21 mouse cellular contexts compared by ENCODE assay signal in the genomic region with DNA sequence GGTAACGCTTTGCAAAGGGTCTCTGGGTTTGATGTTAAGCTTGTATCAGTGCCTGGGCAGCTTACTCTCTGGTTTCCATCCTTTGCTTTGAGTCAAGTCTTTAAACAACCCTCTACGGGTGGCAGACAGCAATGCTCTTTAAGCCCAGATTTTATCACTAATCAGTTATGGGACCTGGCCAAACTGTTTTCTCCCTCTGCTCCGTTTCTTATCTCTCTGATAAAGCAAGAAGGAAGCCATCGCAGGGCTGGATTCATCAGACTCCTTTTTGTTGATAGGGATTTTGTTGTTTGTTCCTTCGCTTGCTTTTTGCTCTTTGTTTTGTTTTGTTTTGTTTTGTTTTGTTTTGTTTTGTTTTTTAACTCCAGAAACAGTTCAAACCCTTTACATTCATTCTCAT. TPM values are rescaled to one million over a fixed set of nuclear protein-coding genes. Genes with fewer than 3 reads are reported as not detected.
DNase-seq lines count a peak whose midpoint lies in the region; ATAC-seq and TF ChIP-seq lines count a peak whose summit lies in the region.
"Had no signal": no experiment of that assay in that cellular context is flagged by ENCODE, and none has a peak within 500 bp of the region (broad histone marks: within the 10 kb centered on the region; RNA-seq: fewer than 3 reads in every experiment).

No protein-coding gene starts in this region.

- H3K4me1 ChIP-seq in heart, embryonic 10.5 days: peaks cover 9% of the 10 kb centered on the region; the same call in 1 of the 2 replicates
- H3K4me1 ChIP-seq in G1E (ENCODE audit: insufficient read depth, low read depth, low read length): peaks cover 49% of the 10 kb centered on the region
- peaks cover 4 to 17% of the 10 kb centered on the region in 2 experiments for H3K4me1 ChIP-seq in MEL (ENCODE audit: control insufficient read depth in 1 of 2, insufficient read depth in 2 of 2, low read length in 2 of 2)

- TF ChIP-seq RAD21 in MEL (IDR thresholded peaks at IDR 0.05; ENCODE audit: low read depth, low read length): no peak

- DNase-seq in heart, embryonic 10.5 days (ENCODE audit: low spot score): no peak
- no peak for DNase-seq in heart, adult 8-10 months (ENCODE audit: low spot score)
- DNase-seq in G1E (ENCODE audit: low spot score): no peak
- DNase-seq in MEL (ENCODE audit: low read depth, low spot score): peak; percentile 12
- DNase-seq in lung, adult 18-20 months: no peak
- no peak for DNase-seq in ovary, postnatal 36 days (ENCODE audit: low spot score)
- DNase-seq: adrenal gland, adult 2 months; adrenal gland, adult 8-10 months; adrenal gland, postnatal 10 days; adrenal gland, postnatal 14 days; adrenal gland, postnatal 25 days; adrenal gland, postnatal 36 days; B cell, adult 2 months; cerebellum, adult 11 months; cerebellum, adult 11-12 months; cerebellum, adult 18-20 months; cerebellum, adult 2 months; cerebellum, adult 8-10 months had no signal

- no peak overlapping the region for H3K9ac ChIP-seq in MEL (ENCODE audit: control insufficient read depth, low read depth, low read length, poor library complexity, severe bottlenecking)

- peak in 1 of 2 experiments; percentile 19; a peak in 1 of 4 replicates for TF ChIP-seq EP300 in MEL (IDR thresholded peaks at IDR 0.05; ENCODE audit: low read depth in 1 of 2, low read length in 2 of 2)

- TF ChIP-seq CTCF in G1E (IDR thresholded peaks at IDR 0.05; ENCODE audit: low read depth, low read length): no peak
- no peak for TF ChIP-seq CTCF in MEL (IDR thresholded peaks at IDR 0.05 in 2 of 3, conservative IDR thresholded peaks at IDR 0.05 in 1 of 3; ENCODE audit: control insufficient read depth in 1 of 3, insufficient read depth in 1 of 3, low read depth in 2 of 3, low read length in 3 of 3, poor library complexity in 1 of 3, severe bottlenecking in 1 of 3)

- peaks cover 12% of the 10 kb centered on the region for H3K27me3 ChIP-seq in heart, embryonic 10.5 days (ENCODE audit: insufficient read depth, poor library complexity, severe bottlenecking)
- H3K27me3 ChIP-seq in G1E (ENCODE audit: insufficient read depth, low read length) (peaks cover 8% of the 10 kb centered on the region), MEL (ENCODE audit: control insufficient read depth in 1 of 2, insufficient read depth in 2 of 2, low read length in 2 of 2) (no peaks in the 10 kb centered on the region)
- H3K27me3 ChIP-seq: Patski had no signal

- no peaks in the 10 kb centered on the region for H3K9me3 ChIP-seq in heart, embryonic 10.5 days
- H3K9me3 ChIP-seq in G1E (replicated peaks) (no peaks in the 10 kb centered on the region), MEL (replicated peaks; ENCODE audit: insufficient read depth, low read length) (no peaks in the 10 kb centered on the region)

- 0 out of 2 replicates have a peak overlapping the region, but pooled peaks have one; percentile 13 for H3K27ac ChIP-seq in heart, embryonic 10.5 days
- H3K27ac ChIP-seq in MEL (ENCODE audit: control insufficient read depth, low read depth, low read length): no peak overlapping the region

- H3K36me3 ChIP-seq in heart, embryonic 10.5 days: no peaks in the 10 kb centered on the region
- H3K36me3 ChIP-seq in G1E (replicated peaks) (no peaks in the 10 kb centered on the region), MEL (ENCODE audit: control insufficient read depth in 1 of 2, insufficient read depth in 2 of 2, low read length in 2 of 2) (peaks cover 0 to 10% of the 10 kb centered on the region in 2 experiments; a peak in 2 of 4 replicates)

- 34% methylated on average over 5 of the region's 5 CpGs for WGBS in heart, embryonic 10.5 days

- H3K4me3 ChIP-seq in heart, embryonic 10.5 days: no peak overlapping the region
- peak overlapping the region; percentile 65; the same call in 1 of the 2 replicates for H3K4me3 ChIP-seq in G1E (ENCODE audit: low read depth, low read length)
- peak overlapping the region; percentile 1 to 41; a peak in 3 of 4 replicates for H3K4me3 ChIP-seq in MEL (ENCODE audit: control insufficient read depth in 1 of 2, insufficient read depth in 1 of 2, low read depth in 2 of 2, low read length in 2 of 2)

- no peaks in the 10 kb centered on the region for H3K79me2 ChIP-seq in MEL (ENCODE audit: control insufficient read depth, insufficient read depth, low read length, poor library complexity)

- TF ChIP-seq POLR2A in MEL (IDR thresholded peaks at IDR 0.05; ENCODE audit: control insufficient read depth in 1 of 2, insufficient read depth in 1 of 2, low read depth in 1 of 2, low read length in 2 of 2, poor library complexity in 1 of 2): no peak

- ATAC-seq in G1E (ENCODE audit: extremely low read depth, insufficient number of reproducible peaks, low FRiP score, poor library complexity, severe bottlenecking): no peak
- ATAC-seq: activated CD4-positive, CD25-positive, alpha-beta regulatory T cell, adult 4 months; CD4-positive, CD25-positive, alpha-beta regulatory T cell, adult 4 months; Patski had no signal

TF ChIP-seq in MEL, 35 proteins besides CTCF, POLR2A, EP300 and RAD21:
- TF ChIP-seq JUND (IDR thresholded peaks at IDR 0.05; ENCODE audit: low read depth, low read length) (no peak), TCF12 (IDR thresholded peaks at IDR 0.05; ENCODE audit: low read depth, low read length) (no peak), ZKSCAN1 (IDR thresholded peaks at IDR 0.05; ENCODE audit: low read depth, low read length) (no peak), GATA1 (IDR thresholded peaks at IDR 0.05; ENCODE audit: low read depth, low read length) (peak; percentile 73), ZMIZ1 (IDR thresholded peaks at IDR 0.05; ENCODE audit: low read depth, low read length) (no peak), NRF1 (IDR thresholded peaks at IDR 0.05; ENCODE audit: insufficient read depth, low read depth, low read length, poor library complexity, severe bottlenecking) (no peak), POLR2AphosphoS2 (IDR thresholded peaks at IDR 0.05; ENCODE audit: low read length) (no peak), E2F4 (IDR thresholded peaks at IDR 0.05; ENCODE audit: borderline replicate concordance, low read depth, low read length) (no peak), MYB (IDR thresholded peaks at IDR 0.05; ENCODE audit: low read depth, low read length) (no peak), POLR2AphosphoS5 (IDR thresholded peaks at IDR 0.05; ENCODE audit: borderline replicate concordance, low read depth, low read length) (no peak), KAT2A (conservative IDR thresholded peaks at IDR 0.05; ENCODE audit: low read depth, low read length) (no peak), ETS1 (IDR thresholded peaks at IDR 0.05; ENCODE audit: low read depth, low read length) (no peak), TBP (IDR thresholded peaks at IDR 0.05; ENCODE audit: low read depth, low read length) (no peak), RCOR1 (IDR thresholded peaks at IDR 0.05; ENCODE audit: low read depth, low read length) (peak; percentile 53; the same call in 1 of the 2 replicates), TAL1 (IDR thresholded peaks at IDR 0.05; ENCODE audit: low read length) (no peak), SMC3 (IDR thresholded peaks at IDR 0.05; ENCODE audit: low read depth, low read length) (no peak), MYC (IDR thresholded peaks at IDR 0.05; ENCODE audit: low read depth, low read length) (no peak)

RNA-seq across cellular contexts. Expression of gene Acer3, which starts 19.3 kb away (rescaled TPM):
- polyA plus RNA-seq in heart, embryonic 10.5 days (2016; fragmentation: Nextera tagmentation; extraction: Ambion mirVana): 25.7 and 32.7 TPM in 2 replicates
- 10 to 100 TPM in 3 of 4 experiments, 1 to 10 TPM in 1; 7.6 to 13.8 (median 12.4) TPM for total RNA-seq in heart, adult 8-10 months (2022)
- 67.7 and 88.3 TPM in 2 replicates for total RNA-seq in G1E (2014; fragmentation: Nextera tagmentation)
- total RNA-seq in G1E (2017): 133 and 145 TPM in 2 replicates
- polyA plus RNA-seq in G1E (2012): 5.7 and 12.1 TPM in 2 replicates
- total RNA-seq in MEL (2012; rRNA removed): 41.7 and 44.3 TPM in 2 replicates
- 10 to 100 TPM in 1 of 2 experiments, not detected in 1; 17.2 TPM for polyA plus RNA-seq in MEL (2012; ENCODE audit: insufficient read depth in 1 of 2, insufficient read length in 2 of 2, low read depth in 1 of 2, low replicate concordance in 2 of 2, missing spikeins in 1 of 2)

RNA-seq across cellular contexts. Expression of gene Tsku, which starts 20.8 kb away (rescaled TPM):
- 5.6 and 5.7 TPM in 2 replicates for polyA plus RNA-seq in heart, embryonic 10.5 days (2016; fragmentation: Nextera tagmentation; extraction: Ambion mirVana)
- 1 to 10 TPM; 1.9 to 2.8 (median 2.5) TPM for total RNA-seq in heart, adult 8-10 months (2022)
- not detected in 2 replicates for total RNA-seq in G1E (2014; fragmentation: Nextera tagmentation)
- not detected in 2 replicates for total RNA-seq in G1E (2017)
- not detected in 2 replicates for polyA plus RNA-seq in G1E (2012)
- total RNA-seq in MEL (2012; rRNA removed): 0.12 and 0.16 TPM in 2 replicates
- polyA plus RNA-seq in MEL (2012; ENCODE audit: insufficient read depth in 1 of 2, insufficient read length in 2 of 2, low read depth in 1 of 2, low replicate concordance in 2 of 2, missing spikeins in 1 of 2): under 1 TPM in 1 of 2 experiments, not detected in 1; 0.99 TPM
- polyA plus RNA-seq: activated CD4-positive, CD25-positive, alpha-beta regulatory T cell, adult 4 months; CD4-positive, CD25-positive, alpha-beta regulatory T cell, adult 4 months had no signal
